Mouse (Mus musculus): ENCODE data around the gene Astn1.

- TF ChIP-seq CTCF (IDR thresholded peaks at IDR 0.05; ENCODE audit: low read depth) (no peak), EP300 (IDR thresholded peaks at IDR 0.05; ENCODE audit: low read depth) (no peak)
These were observed 21.1 kb downstream of the Astn1 start for GRCm38 (mm10) chr1:158383210-158383609.
